Mouse (Mus musculus) intestine, postnatal 0 days (tissue): ENCODE measurements around the gene Amz2. TPM values are rescaled to one million over a fixed set of nuclear protein-coding genes. Genes with fewer than 3 reads are reported as not detected.
A peak's percentile ranks its signal among the peaks of the same experiment; 100 is the strongest.

Experiments used
- ATAC-seq: fragments of 200-750 bp; cut with Nextera tagmentation; 2 replicates; pipeline ENCODE4 v1.8.0; 2017; ENCODE audit warnings: mild to moderate bottlenecking, moderate TSS enrichment, moderate library complexity
- H3K27ac ChIP-seq: fragments of 300-500 bp; sonication (generic); 2 replicates; pipeline ENCODE4 v1.5.1; 2014; ENCODE audit warnings: mild to moderate bottlenecking, low read depth, low read length, moderate library complexity
- H3K27me3 ChIP-seq: fragments of 300-500 bp; sonication (generic); replicated peaks from 2 replicates; pipeline ENCODE4 v1.6.1; 2014; ENCODE audit warnings: low read length, mixed read lengths; ENCODE audit not compliant: control insufficient read depth, insufficient read depth
- H3K36me3 ChIP-seq: fragments of 300-500 bp; sonication (generic); 2 replicates; pipeline ENCODE4 v1.6.1; 2014; ENCODE audit warnings: mild to moderate bottlenecking, moderate library complexity; ENCODE audit not compliant: control insufficient read depth, insufficient read depth
- H3K4me1 ChIP-seq: fragments of 300-500 bp; sonication (generic); replicated peaks from 2 replicates; pipeline ENCODE4 v1.6.1; 2014; ENCODE audit warnings: antibody characterized with exemption, low read length, mixed read lengths; ENCODE audit not compliant: control insufficient read depth, insufficient read depth
- H3K4me2 ChIP-seq: fragments of 300-500 bp; sonication (generic); replicated peaks from 2 replicates; pipeline ENCODE4 v1.6.1; 2014; ENCODE audit warnings: low read depth, mild to moderate bottlenecking, moderate library complexity
- H3K4me3 ChIP-seq: fragments of 300-500 bp; sonication (generic); 2 replicates; pipeline ENCODE4 v1.5.1; 2014; ENCODE audit warnings: low read depth, low read length
- H3K9ac ChIP-seq: fragments of 300-500 bp; sonication (generic); 2 replicates; pipeline ENCODE4 v1.6.1; 2014; ENCODE audit warnings: mild to moderate bottlenecking, low read depth, low read length
- H3K9me3 ChIP-seq: fragments of 300-500 bp; sonication (generic); 2 replicates; pipeline ENCODE4 v1.6.1; 2016; ENCODE audit warnings: mixed run types; ENCODE audit not compliant: control insufficient read depth
- CTCF ChIP-seq: sonication (generic); IDR thresholded peaks from 2 replicates; pipeline ENCODE4 v1.5.1; 2016; ENCODE audit warnings: low read depth, mild to moderate bottlenecking, control low read depth, antibody characterized with exemption, moderate library complexity
- WGBS: fragments of 180-500 bp; shearing (Covaris S2); extraction: QIAGEN DNeasy Blood & Tissue Kit; methylation state at CpG from one replicate; pipeline ENCODE4 v1.1.7; 2014; 5-methylcytosine and 5-hydroxymethylcytosine counted together
- polyA plus RNA-seq: library from polyadenylated mRNA; unstranded; fragments of >200 nt; fragmentation: Nextera tagmentation; extraction: Ambion mirVana; gene quantifications from 2 replicates; pipeline ENCODE4 v1.2.1, GENCODE M21; 2015

The Amz2 gene
- 22.7 and 23.8 TPM in 2 replicates for polyA plus RNA-seq

GRCm38 (mm10) chr11:109425392-109426271, at the start of gene Amz2:
Gene Amz2, plus strand, starts transcription at chr11:109425946.
- peak; percentile 96 for ATAC-seq
- Histone ChIP-seq H3K4me2 (peak within 1 kb of the TSS; percentile 69), H3K36me3 (peaks cover 19% of the 10 kb centered on the region), H3K27ac (peak within 1 kb of the TSS; percentile 79), H3K4me3 (peak within 1 kb of the TSS; percentile 61), H3K4me1 (no peaks in the 10 kb centered on the region), H3K9ac (peak within 1 kb of the TSS; percentile 53), H3K27me3 (no peaks in the 10 kb centered on the region), H3K9me3 (no peaks in the 10 kb centered on the region)
- TF ChIP-seq CTCF = peak; percentile 98
- WGBS = under 1% methylated on average over 65 of the region's 65 CpGs

- Histone ChIP-seq H3K9ac (no peak overlapping the region), H3K27ac (no peak overlapping the region), H3K9me3 (no peaks in the 10 kb centered on the region), H3K36me3 (peaks cover 5% of the 10 kb centered on the region; the same call in 1 of the 2 replicates), H3K4me2 (no peak overlapping the region), H3K4me1 (0 out of 2 replicates have a peak, but pooled peaks cover 4% of the 10 kb centered on the region), H3K27me3 (no peaks in the 10 kb centered on the region), H3K4me3 (no peak overlapping the region)
- no peak for ATAC-seq
- TF ChIP-seq CTCF = no peak
- WGBS = 43% methylated on average over 7 of the region's 7 CpGs
Measured at GRCm38 (mm10) chr11:109376484-109377143, 49.1 kb upstream of the Amz2 start.

GRCm38 (mm10) chr11:109377477-109377876, 48.3 kb upstream of the Amz2 start:
- no peaks in the 10 kb centered on the region for H3K9me3 ChIP-seq
- H3K4me2 ChIP-seq = no peak overlapping the region
- WGBS = 40% methylated on average over 10 of the region's 10 CpGs
- no peak overlapping the region for H3K9ac ChIP-seq
- 0 out of 2 replicates have a peak, but pooled peaks cover 4% of the 10 kb centered on the region for H3K4me1 ChIP-seq
- no peak overlapping the region for H3K4me3 ChIP-seq
- peaks cover 5% of the 10 kb centered on the region; the same call in 1 of the 2 replicates for H3K36me3 ChIP-seq
- no peak for ATAC-seq
- TF ChIP-seq CTCF = no peak
- no peaks in the 10 kb centered on the region for H3K27me3 ChIP-seq
- H3K27ac ChIP-seq = no peak overlapping the region

GRCm38 (mm10) chr11:109378051-109378450, 47.7 kb upstream of the Amz2 start:
- H3K4me3 ChIP-seq = no peak overlapping the region
- peaks cover 5% of the 10 kb centered on the region; the same call in 1 of the 2 replicates for H3K36me3 ChIP-seq
- H3K27ac ChIP-seq = no peak overlapping the region
- H3K4me1 ChIP-seq = 0 out of 2 replicates have a peak, but pooled peaks cover 4% of the 10 kb centered on the region
- no peak overlapping the region for H3K4me2 ChIP-seq
- ATAC-seq = no peak
- no peaks in the 10 kb centered on the region for H3K27me3 ChIP-seq
- no peaks in the 10 kb centered on the region for H3K9me3 ChIP-seq
- WGBS = 52% methylated on average over 7 of the region's 7 CpGs
- TF ChIP-seq CTCF = no peak
- no peak overlapping the region for H3K9ac ChIP-seq

GRCm38 (mm10) chr11:109380662-109381061, 45.1 kb upstream of the Amz2 start:
- no peaks in the 10 kb centered on the region for H3K36me3 ChIP-seq
- no peaks in the 10 kb centered on the region for H3K27me3 ChIP-seq
- no peaks in the 10 kb centered on the region for H3K9me3 ChIP-seq
- WGBS = 62% methylated on average over 5 of the region's 5 CpGs
- no peak overlapping the region for H3K4me2 ChIP-seq
- no peak overlapping the region for H3K27ac ChIP-seq
- no peak for TF ChIP-seq CTCF
- H3K4me3 ChIP-seq = no peak overlapping the region
- H3K4me1 ChIP-seq = peaks cover 4% of the 10 kb centered on the region; the same call in 1 of the 2 replicates
- H3K9ac ChIP-seq = no peak overlapping the region
- ATAC-seq = no peak

GRCm38 (mm10) chr11:109385296-109385695, 40.5 kb upstream of the Amz2 start:
- Histone ChIP-seq H3K4me3 (no peak overlapping the region), H3K9ac (no peak overlapping the region), H3K27me3 (no peaks in the 10 kb centered on the region), H3K4me1 (no peaks in the 10 kb centered on the region; the same call in 1 of the 2 replicates), H3K4me2 (no peak overlapping the region), H3K27ac (no peak overlapping the region), H3K36me3 (no peaks in the 10 kb centered on the region), H3K9me3 (no peaks in the 10 kb centered on the region)
- WGBS = 89% methylated on average over 8 of the region's 8 CpGs
- ATAC-seq = no peak
- TF ChIP-seq CTCF = no peak
